Mouse (Mus musculus) spleen, adult 2 months (tissue): ENCODE data around the gene Cep170.

Source experiments
- CTCF ChIP-seq: fragments of 200-500 bp; IDR thresholded peaks from 2 replicates; pipeline ENCODE4 v1.5.1; 2011; ENCODE audit warnings: mild to moderate bottlenecking, inconsistent platforms; ENCODE audit not compliant: insufficient read depth, insufficient read length, insufficient replicate concordance; ENCODE audit errors: extremely low read depth
- POLR2A ChIP-seq: fragments of 200-500 bp; IDR thresholded peaks from 2 replicates; pipeline ENCODE4 v1.6.1; 2011; ENCODE audit warnings: low read depth, low read length, inconsistent platforms

- TF ChIP-seq CTCF = no peak
- no peak for TF ChIP-seq POLR2A
Observed at GRCm38 (mm10) chr1:176698647-176699046, 115.2 kb downstream of the Cep170 start.
